In genomic region chr10:112203463-112203862, GRCm38 (mm10) we compare ENCODE assay signal across 9 mouse cellular contexts. TPM values are rescaled to one million over a fixed set of nuclear protein-coding genes. Genes with fewer than 3 reads are reported as not detected.
DNase-seq lines count a peak whose midpoint lies in the region; ATAC-seq and TF ChIP-seq lines count a peak whose summit lies in the region.
"Had no signal": no experiment of that assay in that cellular context is flagged by ENCODE, and none has a peak within 500 bp of the region (broad histone marks: within the 10 kb centered on the region; RNA-seq: fewer than 3 reads in every experiment).

No protein-coding gene starts in this region.

- H3K36me3 ChIP-seq in forebrain, embryonic 15.5 days: no peaks in the 10 kb centered on the region
- no peaks in the 10 kb centered on the region for H3K36me3 ChIP-seq in midbrain, embryonic 13.5 days
- H3K36me3 ChIP-seq in heart, embryonic 10.5 days: no peaks in the 10 kb centered on the region

- peak; percentile 95 for ATAC-seq in forebrain, embryonic 15.5 days (replicated peaks)
- ATAC-seq in midbrain, embryonic 13.5 days: peak; percentile 65; the same call in 1 of the 2 replicates

- no peak overlapping the region for H3K4me3 ChIP-seq in cerebellum, adult 2 months (replicated peaks; ENCODE audit: insufficient read depth, low read depth, low read length)
- no peak overlapping the region for H3K4me3 ChIP-seq in forebrain, embryonic 15.5 days
- no peak overlapping the region for H3K4me3 ChIP-seq in layer of hippocampus, adult 2 months
- H3K4me3 ChIP-seq in midbrain, embryonic 13.5 days (replicated peaks): no peak overlapping the region
- no peak overlapping the region for H3K4me3 ChIP-seq in heart, embryonic 10.5 days

- H3K27me3 ChIP-seq in cerebellum, adult 2 months (ENCODE audit: control insufficient read depth, insufficient read depth, low read length): no peaks in the 10 kb centered on the region
- H3K27me3 ChIP-seq in forebrain, embryonic 15.5 days: no peaks in the 10 kb centered on the region
- no peaks in the 10 kb centered on the region for H3K27me3 ChIP-seq in midbrain, embryonic 13.5 days
- no peaks in the 10 kb centered on the region for H3K27me3 ChIP-seq in heart, embryonic 10.5 days (ENCODE audit: insufficient read depth, poor library complexity, severe bottlenecking)

- H3K4me1 ChIP-seq in cerebellum, adult 2 months (ENCODE audit: control insufficient read depth, insufficient read depth, low read length): no peaks in the 10 kb centered on the region
- no peaks in the 10 kb centered on the region for H3K4me1 ChIP-seq in forebrain, embryonic 15.5 days
- H3K4me1 ChIP-seq in midbrain, embryonic 13.5 days (replicated peaks): no peaks in the 10 kb centered on the region
- H3K4me1 ChIP-seq in heart, embryonic 10.5 days: no peaks in the 10 kb centered on the region

- no peak for TF ChIP-seq POLR2A in cerebellum, adult 2 months (IDR thresholded peaks at IDR 0.05; ENCODE audit: borderline replicate concordance, insufficient read depth, low read length)

- H3K9ac ChIP-seq in forebrain, embryonic 15.5 days (replicated peaks): no peak overlapping the region
- no peak overlapping the region for H3K9ac ChIP-seq in midbrain, embryonic 13.5 days (replicated peaks)

- DNase-seq in cerebellum, adult 2 months: no peak
- DNase-seq in cerebellum, adult 11 months: no peak
- peak; percentile 52 for DNase-seq in 416B (ENCODE audit: low read depth)
- DNase-seq in layer of hippocampus, adult 2 months (ENCODE audit: low spot score in 2 of 2): peak; percentile 48 to 65
- DNase-seq in thymus, postnatal 0 days (ENCODE audit: low spot score): no peak
- DNase-seq in heart, embryonic 10.5 days (ENCODE audit: low spot score): no peak

- H3K27ac ChIP-seq in cerebellum, adult 2 months (ENCODE audit: insufficient read depth, low read length): no peak overlapping the region
- no peak overlapping the region for H3K27ac ChIP-seq in forebrain, embryonic 15.5 days (replicated peaks)
- H3K27ac ChIP-seq in layer of hippocampus, adult 2 months: no peak overlapping the region
- H3K27ac ChIP-seq in midbrain, embryonic 13.5 days: no peak overlapping the region
- no peak overlapping the region for H3K27ac ChIP-seq in heart, embryonic 10.5 days

- H3K4me2 ChIP-seq in forebrain, embryonic 15.5 days (replicated peaks): no peak overlapping the region
- H3K4me2 ChIP-seq in midbrain, embryonic 13.5 days (replicated peaks): no peak overlapping the region

- no peaks in the 10 kb centered on the region for H3K9me3 ChIP-seq in forebrain, embryonic 15.5 days
- no peaks in the 10 kb centered on the region for H3K9me3 ChIP-seq in midbrain, embryonic 13.5 days
- no peaks in the 10 kb centered on the region for H3K9me3 ChIP-seq in heart, embryonic 10.5 days

- WGBS in cerebellum, adult 2 months: 37% methylated on average over 2 of the region's 2 CpGs
- WGBS in forebrain, embryonic 15.5 days: 55% methylated on average over 2 of the region's 2 CpGs
- WGBS in midbrain, embryonic 13.5 days: 49% methylated on average over 2 of the region's 2 CpGs
- WGBS in heart, embryonic 10.5 days: 74% methylated on average over 2 of the region's 2 CpGs

- TF ChIP-seq CTCF in cerebellum, adult 2 months (IDR thresholded peaks at IDR 0.05; ENCODE audit: borderline replicate concordance, insufficient read depth, low read depth, low read length): 0 out of 2 replicates have a peak, but pooled peaks have one; percentile 8
- TF ChIP-seq CTCF in layer of hippocampus, adult 2 months (conservative IDR thresholded peaks at IDR 0.05): peak; percentile 87

RNA-seq across cellular contexts. Expression of gene Caps2, which starts 40.0 kb away (rescaled TPM):
- polyA plus RNA-seq in cerebellum, adult 2 months (2012; rRNA removed): 0.13 and 0.18 TPM in 2 replicates
- 0.33 and 0.80 TPM in 2 replicates for polyA plus RNA-seq in forebrain, embryonic 15.5 days (2015; fragmentation: Nextera tagmentation; extraction: Ambion mirVana)
- total RNA-seq in layer of hippocampus, adult 2 months (2021): under 1 TPM in 1 of 2 experiments, not detected in 1; 0.26 TPM
- 0.30 and 0.41 TPM in 2 replicates for polyA plus RNA-seq in midbrain, embryonic 13.5 days (2015; fragmentation: Nextera tagmentation; extraction: Ambion mirVana)
- polyA plus RNA-seq in thymus, postnatal 0 days (2015; fragmentation: Nextera tagmentation; extraction: Ambion mirVana): not detected in 2 replicates
- 0.21 and 0.23 TPM in 2 replicates for polyA plus RNA-seq in heart, embryonic 10.5 days (2016; fragmentation: Nextera tagmentation; extraction: Ambion mirVana)

RNA-seq across cellular contexts. Expression of gene Glipr1l3, which starts 43.3 kb away (rescaled TPM):
- polyA plus RNA-seq in cerebellum, adult 2 months (2012; rRNA removed): not detected in 2 replicates
- polyA plus RNA-seq in forebrain, embryonic 15.5 days (2015; fragmentation: Nextera tagmentation; extraction: Ambion mirVana): 0.22 and 0.59 TPM in 2 replicates
- not detected for total RNA-seq in layer of hippocampus, adult 2 months (2021)
- polyA plus RNA-seq in midbrain, embryonic 13.5 days (2015; fragmentation: Nextera tagmentation; extraction: Ambion mirVana): 0.24 and 0.46 TPM in 2 replicates
- not detected in 2 replicates for polyA plus RNA-seq in thymus, postnatal 0 days (2015; fragmentation: Nextera tagmentation; extraction: Ambion mirVana)
- not detected in 2 replicates for polyA plus RNA-seq in heart, embryonic 10.5 days (2016; fragmentation: Nextera tagmentation; extraction: Ambion mirVana)
- total RNA-seq: gastrocnemius, postnatal 4 days had no signal

Comparison
In these comparisons a context has a peak if more than half of its experiments do, and no peak if none do; other contexts are left out.
1. DNase-seq: peak in 416B (single experiment) and layer of hippocampus, adult 2 months (2 of 2); none in cerebellum, adult 2 months (0 of 2), cerebellum, adult 11 months (single experiment), thymus, postnatal 0 days (single experiment) and heart, embryonic 10.5 days (single experiment).